Mouse (Mus musculus): ENCODE data around the gene Relb. TPM values are rescaled to one million over a fixed set of nuclear protein-coding genes. Genes with fewer than 3 reads are reported as not detected.

Gene Relb
- polyA plus RNA-seq, 1 experiment from 2014 or later = 7.3 TPM

GRCm38 (mm10) chr7:19562643-19563410, 66.4 kb downstream of the Relb start, which contains the start of gene Ppp1r37:
TSS of gene Ppp1r37 (minus strand) at chr7:19563076.
- H3K9ac ChIP-seq = peak within 1 kb of the TSS; percentile 95
- no peak for ATAC-seq (ENCODE audit: insufficient read depth)
- WGBS = 2% methylated on average over 19 of the region's 19 CpGs

GRCm38 (mm10) chr7:19561765-19562642, 67.2 kb downstream of the Relb start:
- under 1% methylated on average over 102 of the region's 102 CpGs for WGBS

More at GRCm38 (mm10) chr7:19562643-19563410, 66.4 kb downstream of the Relb start, which contains the start of gene Ppp1r37:
- H3K27me3 ChIP-seq (ENCODE audit: insufficient read depth, low read length) = no peaks in the 10 kb centered on the region
- H3K4me2 ChIP-seq = peak within 1 kb of the TSS; percentile 99
- no peak for TF ChIP-seq CTCF (IDR thresholded peaks at IDR 0.05; ENCODE audit: low read depth)
- DNase-seq = peak; percentile 58
- H3K4me3 ChIP-seq (ENCODE audit: low read depth, low read length) = peak within 1 kb of the TSS; percentile 88
- no peaks in the 10 kb centered on the region; the same call in 1 of the 2 replicates for H3K9me3 ChIP-seq (ENCODE audit: low read depth, low read length)
- peak within 1 kb of the TSS; percentile 92 for H3K27ac ChIP-seq (ENCODE audit: low read depth)
- peaks cover 29% of the 10 kb centered on the region for H3K36me3 ChIP-seq (ENCODE audit: insufficient read depth)
- peaks cover 5% of the 10 kb centered on the region; the same call in 1 of the 2 replicates for H3K4me1 ChIP-seq (ENCODE audit: insufficient read depth)

GRCm38 (mm10) chr7:19561431-19561764, 67.8 kb downstream of the Relb start:
- H3K9me3 ChIP-seq (ENCODE audit: low read depth, low read length) = no peaks in the 10 kb centered on the region; the same call in 1 of the 2 replicates
- ATAC-seq (ENCODE audit: insufficient read depth) = no peak
- peaks cover 5% of the 10 kb centered on the region; the same call in 1 of the 2 replicates for H3K4me1 ChIP-seq (ENCODE audit: insufficient read depth)
- WGBS = 1% methylated on average over 11 of the region's 11 CpGs
- H3K4me2 ChIP-seq = peak overlapping the region; percentile 99
- peaks cover 24% of the 10 kb centered on the region for H3K36me3 ChIP-seq (ENCODE audit: insufficient read depth)
- DNase-seq = no peak
- no peaks in the 10 kb centered on the region for H3K27me3 ChIP-seq (ENCODE audit: insufficient read depth, low read length)
- H3K9ac ChIP-seq = peak overlapping the region; percentile 95
- TF ChIP-seq CTCF (IDR thresholded peaks at IDR 0.05; ENCODE audit: low read depth) = no peak
- H3K4me3 ChIP-seq (ENCODE audit: low read depth, low read length) = peak overlapping the region; percentile 88
- H3K27ac ChIP-seq (ENCODE audit: low read depth) = peak overlapping the region; percentile 92

More at GRCm38 (mm10) chr7:19561765-19562642, 67.2 kb downstream of the Relb start:
- peaks cover 5% of the 10 kb centered on the region; the same call in 1 of the 2 replicates for H3K4me1 ChIP-seq (ENCODE audit: insufficient read depth)
- peak overlapping the region; percentile 95 for H3K9ac ChIP-seq
- H3K4me3 ChIP-seq (ENCODE audit: low read depth, low read length) = peak overlapping the region; percentile 88
- peak; percentile 97 for DNase-seq
- peak overlapping the region; percentile 92 for H3K27ac ChIP-seq (ENCODE audit: low read depth)
- H3K4me2 ChIP-seq = peak overlapping the region; percentile 99
- H3K36me3 ChIP-seq (ENCODE audit: insufficient read depth) = peaks cover 24% of the 10 kb centered on the region
- ATAC-seq (ENCODE audit: insufficient read depth) = peak; percentile 88
- no peaks in the 10 kb centered on the region; the same call in 1 of the 2 replicates for H3K9me3 ChIP-seq (ENCODE audit: low read depth, low read length)
- H3K27me3 ChIP-seq (ENCODE audit: insufficient read depth, low read length) = no peaks in the 10 kb centered on the region
- no peak for TF ChIP-seq CTCF (IDR thresholded peaks at IDR 0.05; ENCODE audit: low read depth)

- Histone ChIP-seq H3K9me3 (ENCODE audit: low read depth, low read length) (no peaks in the 10 kb centered on the region; the same call in 1 of the 2 replicates), H3K4me1 (ENCODE audit: insufficient read depth) (peaks cover 5% of the 10 kb centered on the region; the same call in 1 of the 2 replicates), H3K27me3 (ENCODE audit: insufficient read depth, low read length) (no peaks in the 10 kb centered on the region), H3K27ac (ENCODE audit: low read depth) (peak overlapping the region; percentile 92; the same call in 1 of the 2 replicates), H3K36me3 (ENCODE audit: insufficient read depth) (peaks cover 25% of the 10 kb centered on the region), H3K4me2 (peak overlapping the region; percentile 99), H3K4me3 (ENCODE audit: low read depth, low read length) (peak overlapping the region; percentile 88), H3K9ac (peak overlapping the region; percentile 95)
- WGBS = 16% methylated on average over 11 of the region's 11 CpGs
- no peak for TF ChIP-seq CTCF (IDR thresholded peaks at IDR 0.05; ENCODE audit: low read depth)
- ATAC-seq (ENCODE audit: insufficient read depth) = no peak
- DNase-seq = no peak
These were observed 68.6 kb downstream of the Relb start for GRCm38 (mm10) chr7:19560491-19561260.

GRCm38 (mm10) chr7:19558965-19559364, 70.3 kb downstream of the Relb start:
- H3K9me3 ChIP-seq (ENCODE audit: low read depth, low read length) = no peaks in the 10 kb centered on the region
- H3K4me3 ChIP-seq (ENCODE audit: low read depth, low read length) = no peak overlapping the region
- WGBS = 33% methylated on average over 2 of the region's 2 CpGs
- TF ChIP-seq CTCF (IDR thresholded peaks at IDR 0.05; ENCODE audit: low read depth) = peak; percentile 70
- ATAC-seq (ENCODE audit: insufficient read depth) (no peak), DNase-seq (peak; percentile 60)
- no peak overlapping the region for H3K9ac ChIP-seq
- peak overlapping the region; percentile 99 for H3K4me2 ChIP-seq
- H3K27me3 ChIP-seq (ENCODE audit: insufficient read depth, low read length) = no peaks in the 10 kb centered on the region
- peaks cover 23% of the 10 kb centered on the region for H3K36me3 ChIP-seq (ENCODE audit: insufficient read depth)
- H3K4me1 ChIP-seq (ENCODE audit: insufficient read depth) = peaks cover 5% of the 10 kb centered on the region; the same call in 1 of the 2 replicates
- no peak overlapping the region for H3K27ac ChIP-seq (ENCODE audit: low read depth)
